Mouse (Mus musculus) E14TG2a.4 (cell line): ENCODE data around the gene 1700017B05Rik.
A peak's percentile ranks its signal among the peaks of the same experiment; 100 is the strongest.

Experiments
- H3K27me3 ChIP-seq: 2 replicates; pipeline ENCODE4 v1.6.1; 2014; ENCODE audit warnings: low read length, control low read depth; ENCODE audit not compliant: insufficient read depth
- H3K36me3 ChIP-seq: 2 replicates; pipeline ENCODE4 v1.6.1; 2014; ENCODE audit warnings: low read length, control low read depth; ENCODE audit not compliant: insufficient read depth
- H3K4me1 ChIP-seq: replicated peaks from 2 replicates; pipeline ENCODE4 v1.6.1; 2014; ENCODE audit warnings: low read depth, low read length, control low read depth
- H3K4me3 ChIP-seq: replicated peaks from 2 replicates; pipeline ENCODE4 v1.5.1; 2014; ENCODE audit warnings: mild to moderate bottlenecking, low read length
- H3K9me3 ChIP-seq: 2 replicates; pipeline ENCODE4 v1.6.1; 2014; ENCODE audit warnings: low read length, control low read depth
- CTCF ChIP-seq: conservative IDR thresholded peaks from 2 replicates; pipeline ENCODE4 v1.5.1; 2014; ENCODE audit warnings: low read length
- NANOG ChIP-seq: IDR thresholded peaks from 2 replicates; pipeline ENCODE4 v1.6.1; 2014; ENCODE audit warnings: borderline replicate concordance, low read length, mixed read lengths
- POU5F1 ChIP-seq: IDR thresholded peaks from 2 replicates; pipeline ENCODE4 v1.6.1; 2014; ENCODE audit warnings: low read length, borderline replicate concordance

1700017B05Rik gene

DNA sequence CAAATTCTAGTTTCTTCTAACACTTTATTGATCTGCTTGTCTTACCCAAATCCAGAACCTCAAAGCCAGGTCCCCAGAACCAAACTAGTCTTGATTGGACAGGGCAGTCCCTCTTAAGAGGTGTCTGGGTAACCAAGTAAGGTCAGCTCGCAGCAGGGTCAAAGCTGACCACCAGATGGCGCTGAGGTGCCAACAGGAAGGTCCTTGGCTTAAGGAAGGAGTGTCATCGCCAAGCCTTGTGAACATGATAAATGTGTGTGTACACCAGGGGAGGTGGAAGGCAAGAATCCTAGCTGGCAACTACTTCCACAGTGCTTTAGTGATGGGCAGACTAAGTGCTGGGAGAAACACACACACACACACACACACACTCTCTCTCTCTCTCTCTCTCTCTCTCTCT, 2.7 kb downstream of the 1700017B05Rik start:
- TF ChIP-seq POU5F1 (no peak), CTCF (peak; percentile 79)
- peaks cover 79% of the 10 kb centered on the region for H3K4me1 ChIP-seq
- H3K4me3 ChIP-seq: no peak overlapping the region
- peaks cover 33% of the 10 kb centered on the region for H3K27me3 ChIP-seq
- H3K36me3 ChIP-seq: peaks cover 41% of the 10 kb centered on the region
- no peaks in the 10 kb centered on the region for H3K9me3 ChIP-seq

DNA sequence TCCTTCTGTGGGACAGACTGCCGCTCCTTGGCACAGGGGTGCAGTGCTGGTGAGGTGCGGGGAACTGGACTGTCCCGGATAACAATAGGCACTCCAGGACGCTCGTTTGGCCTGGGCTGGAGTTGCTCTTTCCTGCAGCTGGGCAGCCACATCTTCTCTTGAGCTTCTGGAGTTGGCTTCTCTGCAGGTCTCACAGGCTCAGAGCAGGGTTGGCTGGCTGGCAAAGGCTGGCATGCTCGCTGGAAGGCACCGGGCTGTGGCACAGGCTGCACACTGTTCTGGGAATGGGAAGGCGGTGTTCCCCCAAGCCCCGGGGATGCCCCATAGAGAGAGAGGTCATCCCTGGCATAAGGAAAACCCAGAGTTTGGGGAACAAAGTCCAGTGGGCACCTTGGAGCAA, 4.8 kb downstream of the 1700017B05Rik start:
- H3K4me1 ChIP-seq: peaks cover 82% of the 10 kb centered on the region
- H3K27me3 ChIP-seq: peaks cover 17% of the 10 kb centered on the region
- H3K9me3 ChIP-seq: no peaks in the 10 kb centered on the region
- H3K4me3 ChIP-seq: 0 out of 2 replicates have a peak overlapping the region, but pooled peaks have one; percentile 3
- H3K36me3 ChIP-seq: peaks cover 58% of the 10 kb centered on the region
- no peak for TF ChIP-seq CTCF
- TF ChIP-seq POU5F1: no peak
- TF ChIP-seq NANOG: no peak

DNA sequence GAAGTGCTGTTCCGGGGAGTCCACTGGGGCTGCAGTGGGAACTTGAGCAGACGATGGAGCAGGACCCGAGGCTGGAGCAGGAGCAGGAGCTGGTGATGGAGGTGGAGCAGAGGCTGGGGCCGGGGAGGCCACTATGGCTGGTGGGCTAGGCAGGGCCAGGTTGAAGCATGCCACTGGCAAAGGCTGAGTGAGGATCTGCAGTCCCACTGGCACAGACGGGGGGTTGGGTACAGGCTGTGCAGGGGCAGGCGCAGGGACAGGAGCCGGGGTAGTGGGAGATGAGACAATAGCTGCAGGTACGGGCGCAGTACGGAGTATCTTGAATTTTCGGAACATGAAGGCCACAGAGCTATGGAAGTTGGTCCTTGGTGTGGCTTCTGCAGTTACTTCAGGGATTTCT, 5.6 kb downstream of the 1700017B05Rik start:
- peaks cover 87% of the 10 kb centered on the region for H3K4me1 ChIP-seq
- H3K4me3 ChIP-seq: peak overlapping the region; percentile 57
- peaks cover 66% of the 10 kb centered on the region for H3K36me3 ChIP-seq
- H3K27me3 ChIP-seq: peaks cover 16% of the 10 kb centered on the region
- TF ChIP-seq POU5F1 (no peak), CTCF (no peak), NANOG (no peak)
- H3K9me3 ChIP-seq: no peaks in the 10 kb centered on the region; the same call in 1 of the 2 replicates

DNA sequence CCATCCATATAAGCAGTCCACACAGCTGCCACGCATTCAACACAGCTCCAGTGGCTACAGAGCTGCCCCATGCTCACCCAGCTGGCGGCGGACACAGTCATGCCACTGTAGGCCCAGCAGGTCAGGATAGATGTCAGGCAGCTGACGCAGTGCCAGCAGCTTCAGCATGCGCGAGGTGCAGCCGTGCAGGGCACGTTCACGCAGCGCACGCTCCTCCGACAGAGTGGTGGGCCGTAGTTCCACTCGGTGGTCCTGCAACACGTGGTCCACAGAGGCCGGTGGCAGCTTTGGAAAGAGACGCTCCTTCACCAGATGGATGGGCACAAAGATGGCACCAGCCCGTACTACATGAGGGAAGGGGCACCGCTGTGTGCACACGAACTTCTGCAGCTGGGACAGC, 6.1 kb downstream of the 1700017B05Rik start:
- TF ChIP-seq POU5F1: no peak
- TF ChIP-seq CTCF: no peak
- no peak for TF ChIP-seq NANOG
- Histone ChIP-seq H3K36me3 (peaks cover 72% of the 10 kb centered on the region), H3K9me3 (peaks cover 6% of the 10 kb centered on the region), H3K4me1 (peaks cover 88% of the 10 kb centered on the region), H3K4me3 (peak overlapping the region; percentile 57), H3K27me3 (peaks cover 11% of the 10 kb centered on the region)

DNA sequence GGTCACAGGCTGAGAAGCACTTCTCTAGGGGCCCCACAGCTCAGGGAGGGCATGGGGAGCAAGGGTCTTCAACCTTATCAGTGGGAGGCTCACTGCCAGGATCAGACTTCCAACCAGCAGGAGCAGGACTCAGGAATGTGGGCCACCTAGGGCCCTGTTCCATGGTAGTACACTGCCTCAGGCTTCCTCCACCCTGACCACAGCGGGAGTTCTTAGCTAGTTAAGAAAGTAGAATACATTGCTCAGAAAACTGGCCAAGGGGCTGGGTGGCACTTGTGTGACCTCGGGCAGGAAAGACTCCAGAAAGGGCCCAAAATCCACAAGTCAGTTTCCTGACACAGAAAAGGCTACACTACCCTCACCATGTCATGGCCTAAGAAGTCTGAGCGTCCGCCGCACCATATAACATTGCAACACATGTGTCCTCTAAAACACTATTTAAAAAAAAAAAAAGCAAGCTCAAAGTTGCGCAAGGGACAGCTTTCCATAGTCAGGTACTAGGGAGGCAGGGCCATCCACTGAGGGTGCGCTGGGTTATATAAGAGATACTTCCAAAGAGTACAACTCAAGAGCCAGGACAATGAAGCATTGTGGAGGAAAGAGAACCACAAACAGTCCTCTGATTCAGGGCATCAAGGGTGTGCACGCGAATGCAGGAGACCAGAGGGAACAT, 7.5 kb downstream of the 1700017B05Rik start:
- Histone ChIP-seq H3K9me3 (peaks cover 15% of the 10 kb centered on the region), H3K27me3 (no peaks in the 10 kb centered on the region), H3K4me3 (peak overlapping the region; percentile 37; the same call in 1 of the 2 replicates), H3K4me1 (peaks cover 76% of the 10 kb centered on the region), H3K36me3 (peaks cover 80% of the 10 kb centered on the region)
- TF ChIP-seq POU5F1 (no peak), CTCF (no peak), NANOG (no peak)

DNA sequence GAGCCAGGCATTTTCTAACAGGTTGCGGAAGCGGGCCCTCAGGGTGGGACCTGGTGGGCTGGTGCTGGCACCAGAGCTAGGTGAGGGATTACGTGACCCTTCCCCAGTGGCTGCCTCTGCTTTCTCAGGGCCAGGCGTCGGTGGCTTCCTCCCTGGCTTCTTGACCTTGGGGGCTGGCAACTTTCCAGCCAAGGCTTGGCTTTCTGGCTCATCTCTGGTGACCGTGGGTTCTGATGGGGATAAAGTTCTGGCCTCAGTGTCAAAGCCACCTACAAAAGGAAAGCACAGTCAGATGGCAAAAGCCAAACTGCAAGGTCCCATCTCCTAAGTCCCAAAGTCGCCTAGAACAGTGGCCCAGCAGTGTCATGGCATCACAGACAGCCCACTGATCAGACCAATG, 8.4 kb downstream of the 1700017B05Rik start:
- H3K9me3 ChIP-seq: peaks cover 15% of the 10 kb centered on the region
- TF ChIP-seq NANOG (no peak), CTCF (no peak), POU5F1 (no peak)

DNA sequence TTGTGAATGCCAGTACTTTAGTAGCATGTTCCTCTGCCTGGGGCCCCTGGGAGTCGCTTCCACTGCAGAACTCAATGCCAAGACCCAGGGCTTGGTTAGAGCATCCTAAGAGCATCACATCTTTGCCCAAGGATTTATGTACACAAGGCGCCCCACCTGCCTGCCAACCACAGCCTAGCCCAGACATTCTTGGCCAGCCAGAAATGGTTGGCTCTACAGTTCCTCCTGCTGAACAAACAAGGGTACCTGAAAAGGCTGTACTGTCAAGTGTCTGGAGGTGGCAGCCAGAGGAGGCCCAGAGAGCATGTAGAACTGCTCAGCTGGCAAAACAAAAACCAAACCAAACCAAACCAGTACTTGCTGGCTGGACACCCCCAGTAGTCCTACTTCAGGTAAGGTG, 11.3 kb downstream of the 1700017B05Rik start:
- Histone ChIP-seq H3K36me3 (peaks cover 49% of the 10 kb centered on the region), H3K9me3 (peaks cover 15% of the 10 kb centered on the region), H3K4me1 (peaks cover 58% of the 10 kb centered on the region), H3K27me3 (no peaks in the 10 kb centered on the region), H3K4me3 (no peak overlapping the region)
- no peak for TF ChIP-seq NANOG
- TF ChIP-seq POU5F1: no peak
- no peak for TF ChIP-seq CTCF

More for the DNA sequence above, 8.4 kb downstream of the 1700017B05Rik start:
- no peaks in the 10 kb centered on the region for H3K27me3 ChIP-seq
- H3K36me3 ChIP-seq: peaks cover 78% of the 10 kb centered on the region
- H3K4me1 ChIP-seq: peaks cover 68% of the 10 kb centered on the region
- H3K4me3 ChIP-seq: no peak overlapping the region

DNA sequence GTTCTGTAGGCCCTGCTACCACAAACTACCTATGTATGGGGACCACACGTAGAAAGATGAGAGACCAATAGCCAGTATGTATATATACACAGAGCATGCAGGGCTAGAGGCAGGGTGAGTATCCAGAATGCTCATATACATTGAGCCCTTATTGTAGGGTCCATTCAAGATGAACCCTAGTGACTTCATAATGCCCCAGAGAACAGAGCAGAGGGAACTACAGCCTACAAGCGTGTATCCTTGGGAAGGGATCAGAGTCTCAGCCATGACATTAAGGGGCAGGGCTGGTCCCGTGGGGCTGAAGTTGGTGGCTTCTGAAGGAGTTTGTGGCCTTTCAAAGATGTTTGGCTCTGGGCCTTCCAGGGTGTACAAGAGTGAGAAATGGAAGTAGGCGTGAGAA, 12.4 kb downstream of the 1700017B05Rik start:
- H3K36me3 ChIP-seq: peaks cover 39% of the 10 kb centered on the region
- no peak overlapping the region for H3K4me3 ChIP-seq
- peaks cover 7% of the 10 kb centered on the region; the same call in 1 of the 2 replicates for H3K27me3 ChIP-seq
- TF ChIP-seq CTCF (no peak), NANOG (no peak), POU5F1 (no peak)
- peaks cover 15% of the 10 kb centered on the region for H3K9me3 ChIP-seq
- peaks cover 55% of the 10 kb centered on the region for H3K4me1 ChIP-seq
